Mouse (Mus musculus) A20 (cell line): ENCODE data around the gene Gm10322.

ENCODE experiments used
- DNase-seq: peaks from one replicate; pipeline ENCODE4 v3.0.0-alpha.2; 2011; ENCODE audit warnings: low read depth, low spot score

Gene Gm10322

DNA sequence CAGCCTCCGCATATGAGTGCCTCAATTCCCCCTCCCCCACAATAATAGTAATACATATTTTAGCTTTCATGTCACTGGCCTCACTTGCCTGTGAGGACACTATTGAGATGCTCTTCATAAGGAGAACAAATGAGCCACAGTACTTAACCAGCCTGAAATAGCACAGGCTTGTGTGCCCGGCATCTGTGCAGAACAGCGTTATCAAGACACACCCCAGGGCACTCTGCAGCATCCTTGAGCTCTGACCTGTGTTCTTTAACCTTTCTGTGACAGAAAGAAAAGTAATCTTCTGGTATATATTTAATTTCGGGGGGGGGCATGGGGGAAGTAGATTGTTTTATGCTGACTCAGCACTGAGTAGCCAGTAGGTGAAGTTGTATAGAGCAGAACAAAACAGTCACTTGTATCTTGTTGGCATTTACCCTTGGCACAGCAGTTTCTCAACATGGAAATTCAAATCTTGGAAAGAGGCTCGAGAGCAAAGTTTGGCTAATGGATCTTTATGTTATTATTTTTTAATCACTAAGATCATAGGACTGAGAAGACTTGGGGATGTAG lies 31.0 kb downstream of the Gm10322 start:
- no peak for DNase-seq

GRCm38 (mm10) chr10:59656799-59657198 lies 40.9 kb downstream of the Gm10322 start:
- DNase-seq: no peak

DNA sequence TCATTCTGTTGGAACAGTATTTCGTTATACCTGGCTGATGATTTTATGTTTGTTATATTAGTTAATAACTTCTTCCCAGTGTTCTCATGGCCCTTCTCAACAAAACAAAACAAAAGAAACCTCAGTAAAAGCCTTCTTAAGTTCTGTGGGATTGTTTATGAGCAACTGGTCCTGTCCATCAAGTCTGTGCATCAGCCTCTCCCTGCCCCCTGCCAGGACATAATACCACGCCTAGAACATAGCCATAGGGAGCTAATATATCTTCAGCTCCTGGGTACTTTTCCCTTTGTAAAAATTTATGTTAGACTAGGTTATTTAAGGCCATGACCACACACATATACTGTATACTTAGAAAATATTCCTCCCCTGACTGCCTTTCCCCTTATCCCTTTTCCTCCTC lies 48.9 kb downstream of the Gm10322 start:
- DNase-seq: no peak

GRCm38 (mm10) chr10:59665503-59666291 lies 49.8 kb downstream of the Gm10322 start:
- DNase-seq: no peak
